ENCODE assay signal across 28 mouse cellular contexts in the genomic region with DNA sequence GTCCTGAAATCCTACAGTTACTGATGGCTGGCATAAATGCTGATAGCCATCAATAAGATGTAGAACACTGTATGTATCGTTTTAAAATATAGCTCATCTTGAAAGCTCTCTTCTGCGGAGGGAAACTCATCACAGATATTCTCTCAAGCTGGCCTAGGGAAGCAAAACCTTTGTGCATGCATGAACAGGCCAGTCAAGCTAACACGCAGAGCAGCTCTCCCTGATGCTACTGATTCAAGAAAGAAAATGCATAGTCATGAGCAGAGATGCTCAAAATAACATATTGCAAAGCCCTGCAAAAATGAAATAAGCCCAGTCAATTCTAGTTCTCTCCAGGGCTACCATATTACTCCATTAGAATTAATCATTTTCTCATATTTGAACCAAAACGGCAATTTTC. TPM values are rescaled to one million over a fixed set of nuclear protein-coding genes. Genes with fewer than 3 reads are reported as not detected.
DNase-seq lines count a peak whose midpoint lies in the region; TF ChIP-seq lines count a peak whose summit lies in the region.
"Had no signal": no experiment of that assay in that cellular context is flagged by ENCODE, and none has a peak within 500 bp of the region (broad histone marks: within the 10 kb centered on the region; RNA-seq: fewer than 3 reads in every experiment).

No protein-coding gene starts in this region.

- no peaks in the 10 kb centered on the region for H3K9me3 ChIP-seq in forebrain, embryonic 10.5 days
- H3K9me3 ChIP-seq: embryonic facial prominence, embryonic 12.5 days; embryonic facial prominence, embryonic 15.5 days; forebrain, embryonic 12.5 days; forebrain, embryonic 15.5 days; G1E; heart, embryonic 12.5 days; heart, embryonic 15.5 days had no signal

- 0 out of 2 replicates have a peak overlapping the region, but pooled peaks have one; percentile 56 for H3K27ac ChIP-seq in layer of hippocampus, adult 2 months
- H3K27ac ChIP-seq in forebrain, embryonic 10.5 days: no peak overlapping the region
- H3K27ac ChIP-seq: embryonic facial prominence, embryonic 12.5 days; embryonic facial prominence, embryonic 15.5 days; forebrain, embryonic 12.5 days; forebrain, embryonic 15.5 days; gastrocnemius, adult 2 months; heart, embryonic 15.5 days; hindbrain, embryonic 14.5 days; hindbrain, postnatal 0 days had no signal

- H3K4me1 ChIP-seq in forebrain, embryonic 10.5 days: no peaks in the 10 kb centered on the region
- H3K4me1 ChIP-seq: embryonic facial prominence, embryonic 12.5 days; embryonic facial prominence, embryonic 15.5 days; forebrain, embryonic 12.5 days; forebrain, embryonic 15.5 days; heart, embryonic 12.5 days; heart, embryonic 15.5 days had no signal

- no peak for TF ChIP-seq CTCF in layer of hippocampus, adult 2 months (conservative IDR thresholded peaks at IDR 0.05)

- no peak for DNase-seq in layer of hippocampus, adult 2 months (ENCODE audit: low spot score in 2 of 2)
- DNase-seq in layer of hippocampus, postnatal 36 days: no peak
- peak; percentile 10 to 14 for DNase-seq in spleen, postnatal 36 days (ENCODE audit: low spot score in 2 of 2)
- no peak for DNase-seq in spleen, postnatal 14 days (ENCODE audit: low spot score in 2 of 2)
- peak; percentile 15 for DNase-seq in brain, adult 2 months (ENCODE audit: low read depth, low spot score)
- DNase-seq in forebrain, embryonic 10.5 days (ENCODE audit: extremely low spot score, low spot score): no peak
- DNase-seq in urinary bladder, adult 18-20 months (ENCODE audit: low spot score in 2 of 2): no peak
- DNase-seq: adrenal gland, postnatal 10 days; adrenal gland, postnatal 36 days; cerebellum, adult 11 months; cerebellum, adult 2 months; cerebellum, adult 9-11 months; cerebellum, postnatal 25 days; gastrocnemius, adult 2 months; gastrocnemius, postnatal 14 days; heart, adult 18-20 months; heart, postnatal 10 days; heart, postnatal 36 days had no signal

- H3K4me3 ChIP-seq in layer of hippocampus, adult 2 months: no peak overlapping the region
- no peak overlapping the region for H3K4me3 ChIP-seq in forebrain, embryonic 10.5 days
- H3K4me3 ChIP-seq: embryonic facial prominence, embryonic 12.5 days; embryonic facial prominence, embryonic 15.5 days; forebrain, embryonic 12.5 days; forebrain, embryonic 15.5 days; gastrocnemius, adult 2 months; heart, embryonic 12.5 days; heart, embryonic 15.5 days had no signal

- H3K27me3 ChIP-seq in forebrain, embryonic 10.5 days (ENCODE audit: poor library complexity, severe bottlenecking): no peaks in the 10 kb centered on the region
- H3K27me3 ChIP-seq: embryonic facial prominence, embryonic 12.5 days; embryonic facial prominence, embryonic 15.5 days; forebrain, embryonic 12.5 days; forebrain, embryonic 15.5 days; heart, embryonic 12.5 days; heart, embryonic 15.5 days; Patski had no signal

- WGBS in forebrain, embryonic 10.5 days: 94% methylated on average over 4 of the region's 4 CpGs

- peaks cover 28% of the 10 kb centered on the region for H3K36me3 ChIP-seq in forebrain, embryonic 10.5 days (replicated peaks)

RNA-seq across cellular contexts. Expression of a gene that starts 55.1 kb away (rescaled TPM):
- 10 to 100 TPM; 12.7 to 15.4 TPM for total RNA-seq in layer of hippocampus, adult 2 months (2021)
- total RNA-seq in layer of hippocampus, postnatal 36 days (2021): 10 to 100 TPM; 14.0 to 15.6 TPM
- polyA plus RNA-seq in forebrain, embryonic 10.5 days (2016; fragmentation: Nextera tagmentation; extraction: Ambion mirVana): 20.0 and 20.6 TPM in 2 replicates

RNA-seq across cellular contexts. Expression of a gene that starts 55.3 kb away (rescaled TPM):
- 10 to 100 TPM; 16.3 to 17.2 TPM for total RNA-seq in layer of hippocampus, adult 2 months (2021)
- total RNA-seq in layer of hippocampus, postnatal 36 days (2021): 10 to 100 TPM; 16.7 to 17.9 TPM
- polyA plus RNA-seq in forebrain, embryonic 10.5 days (2016; fragmentation: Nextera tagmentation; extraction: Ambion mirVana): 15.8 TPM in 2 replicates

Comparison
In these comparisons a context has a peak if more than half of its experiments do, and no peak if none do; other contexts are left out.
1. DNase-seq: peak in spleen, postnatal 36 days (2 of 2) and brain, adult 2 months (single experiment); none in layer of hippocampus, adult 2 months (0 of 2), layer of hippocampus, postnatal 36 days (0 of 2), spleen, postnatal 14 days (0 of 2), forebrain, embryonic 10.5 days (single experiment) and urinary bladder, adult 18-20 months (0 of 2).